Mouse (Mus musculus): ENCODE data around the gene Caskin2. TPM values are rescaled to one million over a fixed set of nuclear protein-coding genes. Genes with fewer than 3 reads are reported as not detected.
"Not testable (repeated sequence)": the region's sequence is repeated elsewhere in the genome, so short reads cannot be mapped to it uniquely, and the experiment has no call there.

Caskin2 gene
- polyA plus RNA-seq, 1 experiment from 2014 or later, result 16.2 TPM

DNA sequence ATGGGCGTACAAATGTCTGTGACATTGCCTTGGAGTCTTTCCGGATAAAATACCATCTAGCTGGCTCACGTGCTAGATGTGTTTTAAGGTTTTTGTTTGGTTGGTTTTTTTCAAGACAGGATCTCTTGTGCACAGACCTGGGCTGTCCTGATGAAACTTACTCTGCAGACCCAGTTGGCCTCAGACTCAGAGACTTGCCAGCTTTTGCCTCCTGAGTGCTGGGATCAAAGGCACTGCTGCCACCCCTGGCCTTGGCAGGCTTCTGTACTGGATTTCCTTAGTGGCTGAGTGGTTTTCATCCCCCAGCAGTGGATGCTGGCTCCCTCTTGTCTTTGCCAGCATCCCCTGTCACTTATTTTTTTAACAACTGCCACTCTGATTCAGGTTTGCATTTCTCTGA lies 44.5 kb downstream of the Caskin2 start:
- H3K4me3 ChIP-seq (ENCODE audit: low read depth, low read length), result no peak overlapping the region
- 0 out of 2 replicates have a peak, but pooled peaks cover 4% of the 10 kb centered on the region for H3K4me1 ChIP-seq (ENCODE audit: control insufficient read depth, insufficient read depth, low read length)
- H3K27ac ChIP-seq (replicated peaks; ENCODE audit: low read depth, low read length), result no peak overlapping the region
- no peak overlapping the region for H3K9ac ChIP-seq (ENCODE audit: low read length)
- no peaks in the 10 kb centered on the region for H3K9me3 ChIP-seq (ENCODE audit: control insufficient read depth, low read length)
- no peak for DNase-seq (ENCODE audit: low spot score)
- no peaks in the 10 kb centered on the region for H3K27me3 ChIP-seq (ENCODE audit: control insufficient read depth, insufficient read depth, low read length)
- ATAC-seq (ENCODE audit: insufficient number of reproducible peaks, low FRiP score, low TSS enrichment, low read depth), result no peak
- no peaks in the 10 kb centered on the region for H3K36me3 ChIP-seq (ENCODE audit: control insufficient read depth, insufficient read depth, low read length)
- WGBS, result 94% methylated on average over 3 of the region's 3 CpGs
- no peak overlapping the region for H3K4me2 ChIP-seq (ENCODE audit: low read depth, severe bottlenecking)

DNA sequence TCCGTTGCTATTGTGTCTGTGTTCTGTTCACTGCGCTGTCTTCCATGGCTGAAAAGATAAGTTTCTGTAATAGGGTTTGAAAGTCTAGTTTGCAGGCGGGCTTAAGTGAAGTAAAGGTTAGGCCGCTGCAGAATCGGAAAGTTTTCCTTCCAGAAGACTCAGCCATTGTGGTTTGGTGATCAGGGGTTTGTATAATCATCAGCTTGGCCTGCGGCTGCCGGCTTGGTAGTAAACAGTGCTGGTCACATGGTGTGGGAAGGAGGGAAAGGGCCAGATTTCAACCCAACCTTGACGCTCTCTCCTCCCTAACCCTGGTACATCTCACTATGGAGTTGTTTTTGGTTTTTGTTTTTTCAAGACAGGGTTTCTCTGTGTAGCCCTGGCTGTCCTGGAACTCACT lies 46.5 kb downstream of the Caskin2 start:
- Histone ChIP-seq H3K9me3 (ENCODE audit: control insufficient read depth, low read length) (no peaks in the 10 kb centered on the region), H3K27ac (replicated peaks; ENCODE audit: low read depth, low read length) (no peak overlapping the region), H3K36me3 (ENCODE audit: control insufficient read depth, insufficient read depth, low read length) (no peaks in the 10 kb centered on the region), H3K4me2 (ENCODE audit: low read depth, severe bottlenecking) (no peak overlapping the region), H3K4me1 (ENCODE audit: control insufficient read depth, insufficient read depth, low read length) (0 out of 2 replicates have a peak, but pooled peaks cover 4% of the 10 kb centered on the region), H3K4me3 (ENCODE audit: low read depth, low read length) (no peak overlapping the region), H3K27me3 (ENCODE audit: control insufficient read depth, insufficient read depth, low read length) (no peaks in the 10 kb centered on the region), H3K9ac (ENCODE audit: low read length) (no peak overlapping the region)
- DNase-seq (ENCODE audit: low spot score), result no peak
- 94% methylated on average over 8 of the region's 8 CpGs for WGBS
- no peak for ATAC-seq (ENCODE audit: insufficient number of reproducible peaks, low FRiP score, low TSS enrichment, low read depth)

DNA sequence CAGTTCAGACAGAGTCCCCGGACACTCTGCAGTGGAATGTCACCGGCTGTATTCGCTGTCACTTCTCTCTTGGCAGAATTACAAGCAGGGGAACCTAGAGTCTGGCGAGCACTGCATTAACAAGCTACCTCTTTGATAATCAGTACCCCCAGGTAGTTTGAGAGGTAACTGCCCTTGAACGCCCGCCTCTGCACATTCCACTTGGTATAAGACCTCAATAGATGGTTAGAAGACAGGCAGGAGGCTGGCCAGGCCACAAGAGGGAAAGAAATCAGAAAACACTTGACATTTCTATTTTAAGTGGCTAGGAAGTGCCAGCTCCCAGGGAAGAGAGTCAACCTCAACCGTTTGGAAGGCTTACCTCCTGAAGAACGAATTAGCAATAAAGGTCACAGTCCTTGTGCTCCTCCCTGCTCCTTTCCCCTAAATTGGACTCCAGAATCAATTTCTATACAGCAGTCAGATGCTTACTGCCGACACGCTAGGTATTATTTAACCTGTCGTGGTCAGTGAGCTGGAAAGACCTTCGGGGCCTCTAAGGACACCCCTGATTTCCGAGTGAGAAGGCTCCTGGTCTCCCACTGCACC lies 47.0 kb downstream of the Caskin2 start:
- no peak for ATAC-seq (ENCODE audit: insufficient number of reproducible peaks, low FRiP score, low TSS enrichment, low read depth)
- Histone ChIP-seq H3K4me2 (ENCODE audit: low read depth, severe bottlenecking) (peak overlapping the region; percentile 75), H3K9me3 (ENCODE audit: control insufficient read depth, low read length) (no peaks in the 10 kb centered on the region), H3K4me1 (ENCODE audit: control insufficient read depth, insufficient read depth, low read length) (0 out of 2 replicates have a peak, but pooled peaks cover 4% of the 10 kb centered on the region), H3K27ac (replicated peaks; ENCODE audit: low read depth, low read length) (no peak overlapping the region; the same call in 1 of the 2 replicates), H3K36me3 (ENCODE audit: control insufficient read depth, insufficient read depth, low read length) (no peaks in the 10 kb centered on the region), H3K9ac (ENCODE audit: low read length) (peak overlapping the region; percentile 91), H3K4me3 (ENCODE audit: low read depth, low read length) (peak overlapping the region; percentile 84), H3K27me3 (ENCODE audit: control insufficient read depth, insufficient read depth, low read length) (no peaks in the 10 kb centered on the region)
- DNase-seq (ENCODE audit: low spot score), result no peak
- 50% methylated on average over 13 of the region's 13 CpGs for WGBS

- H3K4me3 ChIP-seq (ENCODE audit: low read depth, low read length), result peak overlapping the region; percentile 84
- no peaks in the 10 kb centered on the region for H3K36me3 ChIP-seq (ENCODE audit: control insufficient read depth, insufficient read depth, low read length)
- peak overlapping the region; percentile 91 for H3K9ac ChIP-seq (ENCODE audit: low read length)
- ATAC-seq (ENCODE audit: insufficient number of reproducible peaks, low FRiP score, low TSS enrichment, low read depth) (peak; percentile 77), DNase-seq (ENCODE audit: low spot score) (no peak)
- no peaks in the 10 kb centered on the region for H3K27me3 ChIP-seq (ENCODE audit: control insufficient read depth, insufficient read depth, low read length)
- 0% methylated on average over 34 of the region's 34 CpGs for WGBS
- H3K9me3 ChIP-seq (ENCODE audit: control insufficient read depth, low read length), result no peaks in the 10 kb centered on the region
- 0 out of 2 replicates have a peak, but pooled peaks cover 4% of the 10 kb centered on the region for H3K4me1 ChIP-seq (ENCODE audit: control insufficient read depth, insufficient read depth, low read length)
- H3K27ac ChIP-seq (replicated peaks; ENCODE audit: low read depth, low read length), result peak overlapping the region; percentile 66
- peak overlapping the region; percentile 75 for H3K4me2 ChIP-seq (ENCODE audit: low read depth, severe bottlenecking)
These were observed 47.8 kb downstream of the Caskin2 start for GRCm38 (mm10) chr11:115765607-115766141.

- no peaks in the 10 kb centered on the region for H3K9me3 ChIP-seq (ENCODE audit: control insufficient read depth, low read length)
- 0 out of 2 replicates have a peak, but pooled peaks cover 4% of the 10 kb centered on the region for H3K4me1 ChIP-seq (ENCODE audit: control insufficient read depth, insufficient read depth, low read length)
- WGBS, result 0% methylated on average over 31 of the region's 32 CpGs
- DNase-seq (ENCODE audit: low spot score) (peak; percentile 100), ATAC-seq (ENCODE audit: insufficient number of reproducible peaks, low FRiP score, low TSS enrichment, low read depth) (peak; percentile 96)
- H3K27me3 ChIP-seq (ENCODE audit: control insufficient read depth, insufficient read depth, low read length), result no peaks in the 10 kb centered on the region
- H3K27ac ChIP-seq (replicated peaks; ENCODE audit: low read depth, low read length), result peak within 1 kb of the TSS; percentile 66
- peak within 1 kb of the TSS; percentile 91 for H3K9ac ChIP-seq (ENCODE audit: low read length)
- H3K4me3 ChIP-seq (ENCODE audit: low read depth, low read length), result peak within 1 kb of the TSS; percentile 84
- no peaks in the 10 kb centered on the region for H3K36me3 ChIP-seq (ENCODE audit: control insufficient read depth, insufficient read depth, low read length)
- H3K4me2 ChIP-seq (ENCODE audit: low read depth, severe bottlenecking), result peak within 1 kb of the TSS; percentile 75
These were observed 48.3 kb downstream of the Caskin2 start, which contains the start of gene Tmem94 for GRCm38 (mm10) chr11:115765103-115765606. TSS of gene Tmem94 (plus strand) at chr11:115765433.

DNA sequence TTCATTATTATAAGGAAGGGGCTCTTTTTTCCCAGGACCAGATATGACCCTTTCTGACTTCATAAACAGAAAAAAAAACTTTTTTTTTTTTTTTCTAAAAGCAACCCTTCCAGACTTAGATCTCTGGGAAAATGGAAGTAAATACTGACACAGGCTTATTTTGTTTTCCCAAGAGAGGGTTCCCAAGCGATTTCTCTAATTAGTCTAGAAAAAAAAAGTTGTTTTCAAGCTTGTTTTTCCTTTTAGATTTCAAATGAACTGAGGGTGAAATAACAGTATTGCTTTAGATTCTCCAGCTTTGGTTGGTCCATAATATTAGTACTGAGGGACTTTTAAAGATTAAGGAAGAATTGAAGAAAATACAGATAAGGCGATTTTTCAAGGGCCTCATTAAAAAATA lies 48.7 kb downstream of the Caskin2 start:
- Histone ChIP-seq H3K9me3 (ENCODE audit: control insufficient read depth, low read length) (no peaks in the 10 kb centered on the region), H3K4me1 (ENCODE audit: control insufficient read depth, insufficient read depth, low read length) (0 out of 2 replicates have a peak, but pooled peaks cover 4% of the 10 kb centered on the region), H3K36me3 (ENCODE audit: control insufficient read depth, insufficient read depth, low read length) (no peaks in the 10 kb centered on the region), H3K4me2 (ENCODE audit: low read depth, severe bottlenecking) (peak overlapping the region; percentile 41; the same call in 1 of the 2 replicates), H3K27ac (replicated peaks; ENCODE audit: low read depth, low read length) (no peak overlapping the region), H3K4me3 (ENCODE audit: low read depth, low read length) (peak overlapping the region; percentile 84), H3K9ac (ENCODE audit: low read length) (no peak overlapping the region), H3K27me3 (ENCODE audit: control insufficient read depth, insufficient read depth, low read length) (no peaks in the 10 kb centered on the region)
- 32% methylated on average over 2 of the region's 2 CpGs for WGBS
- DNase-seq (ENCODE audit: low spot score) (no peak), ATAC-seq (ENCODE audit: insufficient number of reproducible peaks, low FRiP score, low TSS enrichment, low read depth) (no peak)

DNA sequence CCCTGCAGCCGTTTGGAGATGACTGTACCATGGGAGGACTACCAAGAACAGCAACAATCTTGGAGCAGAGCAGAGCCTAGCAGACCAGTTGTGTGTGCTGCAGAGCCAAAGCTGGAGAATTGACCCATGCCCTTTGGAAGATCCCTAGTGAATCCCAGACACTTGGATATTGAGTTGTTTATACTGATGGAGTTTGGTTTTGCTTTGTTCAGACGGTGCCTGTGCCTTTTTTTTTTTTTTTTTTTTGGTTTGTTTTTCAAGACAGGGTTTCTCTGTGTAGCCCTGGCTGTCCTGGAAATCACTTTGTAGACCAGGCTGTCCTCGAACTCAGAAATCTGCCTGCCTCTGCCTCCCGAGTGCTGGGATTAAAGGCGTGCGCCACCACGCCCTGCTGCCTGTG lies 51.3 kb downstream of the Caskin2 start:
- not testable (repeated sequence) for H3K27me3 ChIP-seq (ENCODE audit: control insufficient read depth, insufficient read depth, low read length); H3K4me2 ChIP-seq (ENCODE audit: low read depth, severe bottlenecking); DNase-seq (ENCODE audit: low spot score); ATAC-seq (ENCODE audit: insufficient number of reproducible peaks, low FRiP score, low TSS enrichment, low read depth); H3K36me3 ChIP-seq (ENCODE audit: control insufficient read depth, insufficient read depth, low read length); H3K9ac ChIP-seq (ENCODE audit: low read length); H3K4me3 ChIP-seq (ENCODE audit: low read depth, low read length); H3K4me1 ChIP-seq (ENCODE audit: control insufficient read depth, insufficient read depth, low read length); H3K27ac ChIP-seq (replicated peaks; ENCODE audit: low read depth, low read length); H3K9me3 ChIP-seq (ENCODE audit: control insufficient read depth, low read length)
- WGBS, result 96% methylated on average over 7 of the region's 7 CpGs

DNA sequence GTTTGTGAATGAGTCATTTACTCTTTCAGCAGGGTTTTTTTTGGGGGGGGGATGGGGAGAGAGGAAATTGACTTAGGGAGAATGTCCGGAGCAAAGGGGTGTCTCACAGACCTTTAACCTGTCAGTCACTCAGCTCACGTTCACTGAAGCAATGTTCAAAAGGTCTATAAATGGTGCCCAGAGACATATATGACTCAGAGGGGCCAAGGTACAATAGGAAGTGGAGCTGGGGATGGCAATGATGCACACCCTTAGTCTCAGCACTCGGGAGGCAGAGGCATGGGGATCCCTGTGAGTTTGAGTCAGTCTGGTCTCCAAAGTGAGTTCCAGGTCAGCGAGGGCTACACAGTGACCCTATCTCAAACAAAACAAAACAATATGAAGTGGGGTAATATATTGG lies 60.0 kb downstream of the Caskin2 start:
- Histone ChIP-seq H3K9me3 (ENCODE audit: control insufficient read depth, low read length) (no peaks in the 10 kb centered on the region), H3K27ac (replicated peaks; ENCODE audit: low read depth, low read length) (no peak overlapping the region), H3K4me2 (ENCODE audit: low read depth, severe bottlenecking) (no peak overlapping the region), H3K27me3 (ENCODE audit: control insufficient read depth, insufficient read depth, low read length) (no peaks in the 10 kb centered on the region), H3K36me3 (ENCODE audit: control insufficient read depth, insufficient read depth, low read length) (no peaks in the 10 kb centered on the region), H3K4me3 (ENCODE audit: low read depth, low read length) (no peak overlapping the region), H3K9ac (ENCODE audit: low read length) (no peak overlapping the region), H3K4me1 (ENCODE audit: control insufficient read depth, insufficient read depth, low read length) (no peaks in the 10 kb centered on the region)
- ATAC-seq (ENCODE audit: insufficient number of reproducible peaks, low FRiP score, low TSS enrichment, low read depth), result no peak
- no peak for DNase-seq (ENCODE audit: low spot score)
- 79% methylated on average over 4 of the region's 4 CpGs for WGBS

All from limb, embryonic 11.5 days (tissue).